Mouse (Mus musculus) hindbrain, embryonic 11.5 days (tissue): Measurements from ENCODE around the gene Krt222. TPM values are rescaled to one million over a fixed set of nuclear protein-coding genes. Genes with fewer than 3 reads are reported as not detected.

Source experiments
- ATAC-seq: fragments of 200-750 bp; cut with Nextera tagmentation; 2 replicates; pipeline ENCODE4 v1.8.0; 2017; ENCODE audit warnings: mild to moderate bottlenecking, moderate TSS enrichment, moderate library complexity; ENCODE audit not compliant: low FRiP score
- DNase-seq: peaks from one replicate; pipeline ENCODE4 v3.0.0-alpha.2; 2015; ENCODE audit warnings: low spot score
- H3K27ac ChIP-seq: fragments of 300-500 bp; sonication (generic); 2 replicates; pipeline ENCODE4 v1.5.1; 2014; ENCODE audit warnings: mild to moderate bottlenecking, low read depth, low read length
- H3K27me3 ChIP-seq: fragments of 300-500 bp; sonication (generic); 2 replicates; pipeline ENCODE4 v1.6.1; 2014; ENCODE audit warnings: mild to moderate bottlenecking, low read length, moderate library complexity, mixed read lengths; ENCODE audit not compliant: control insufficient read depth, insufficient read depth
- H3K36me3 ChIP-seq: fragments of 300-500 bp; sonication (generic); 2 replicates; pipeline ENCODE4 v1.6.1; 2014; ENCODE audit warnings: mild to moderate bottlenecking, low read length, moderate library complexity, mixed read lengths; ENCODE audit not compliant: control insufficient read depth, insufficient read depth
- H3K4me1 ChIP-seq: fragments of 300-500 bp; sonication (generic); replicated peaks from 2 replicates; pipeline ENCODE4 v1.6.1; 2014; ENCODE audit warnings: low read length, mixed read lengths; ENCODE audit not compliant: control insufficient read depth, insufficient read depth
- H3K4me2 ChIP-seq: fragments of 300-500 bp; sonication (generic); replicated peaks from 2 replicates; pipeline ENCODE4 v1.6.1; 2014; ENCODE audit warnings: mild to moderate bottlenecking, low read depth, low read length
- H3K4me3 ChIP-seq: fragments of 300-500 bp; sonication (generic); 2 replicates; pipeline ENCODE4 v1.5.1; 2014; ENCODE audit warnings: low read depth, low read length
- H3K9ac ChIP-seq: fragments of 300-500 bp; sonication (generic); 2 replicates; pipeline ENCODE4 v1.6.1; 2014; ENCODE audit warnings: low read depth, low read length
- H3K9me3 ChIP-seq: fragments of 300-500 bp; sonication (generic); 2 replicates; pipeline ENCODE4 v1.6.1; 2016; ENCODE audit warnings: low read length; ENCODE audit not compliant: control insufficient read depth
- WGBS: fragments of 180-500 bp; shearing (Covaris S2); extraction: QIAGEN DNeasy Blood & Tissue Kit; methylation state at CpG from one replicate; pipeline ENCODE4 v1.1.7; 2014; 5-methylcytosine and 5-hydroxymethylcytosine counted together
- polyA plus RNA-seq: library from polyadenylated mRNA; unstranded; fragments of >200 nt; fragmentation: Nextera tagmentation; extraction: Ambion mirVana; gene quantifications from 2 replicates; pipeline ENCODE4 v1.2.1, GENCODE M21; 2014

Gene Krt222
- polyA plus RNA-seq: 0.67 and 0.80 TPM in 2 replicates

DNA sequence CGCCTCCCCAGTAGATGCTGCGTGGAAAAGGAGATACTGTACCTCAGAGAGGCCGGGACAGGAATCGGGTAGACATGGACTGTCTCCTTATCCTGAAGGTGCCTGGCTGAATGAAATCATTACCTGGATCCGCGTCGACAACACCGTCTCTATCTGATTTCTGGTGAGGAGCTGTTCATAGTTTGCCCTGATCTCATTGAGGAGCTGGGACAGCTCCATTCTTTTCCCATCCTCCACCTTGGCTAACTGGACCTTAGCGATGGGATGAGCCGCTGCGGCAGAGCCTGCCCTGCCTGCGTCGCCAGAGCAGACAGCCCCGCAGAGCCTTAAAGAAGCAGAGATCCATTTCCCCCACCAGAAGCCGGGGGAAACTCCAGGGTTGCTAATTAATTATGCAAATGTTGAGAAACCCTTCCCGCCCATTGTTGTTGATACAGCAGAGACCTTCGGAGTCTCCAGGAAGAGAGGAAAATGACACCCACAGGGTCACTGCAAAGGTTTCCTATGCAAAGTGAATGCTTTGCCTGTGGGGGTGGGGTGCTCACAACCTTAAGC is at the start of gene Krt222:
Gene Krt222, minus strand, starts transcription at position 266 of the 555 bp plus-strand sequence.
- H3K9ac ChIP-seq: 0 out of 2 replicates have a peak within 1 kb of the TSS, but pooled peaks have one; percentile 32
- no peaks in the 10 kb centered on the region for H3K9me3 ChIP-seq
- 7% methylated on average over 17 of the region's 17 CpGs for WGBS
- H3K4me2 ChIP-seq: peak within 1 kb of the TSS; percentile 20
- ATAC-seq: no peak; the same call in 1 of the 2 replicates
- H3K36me3 ChIP-seq: no peaks in the 10 kb centered on the region
- H3K4me3 ChIP-seq: peak within 1 kb of the TSS; percentile 2
- H3K27ac ChIP-seq: no peak within 1 kb of the TSS
- peak; percentile 42 for DNase-seq
- no peaks in the 10 kb centered on the region for H3K4me1 ChIP-seq
- H3K27me3 ChIP-seq: no peaks in the 10 kb centered on the region

DNA sequence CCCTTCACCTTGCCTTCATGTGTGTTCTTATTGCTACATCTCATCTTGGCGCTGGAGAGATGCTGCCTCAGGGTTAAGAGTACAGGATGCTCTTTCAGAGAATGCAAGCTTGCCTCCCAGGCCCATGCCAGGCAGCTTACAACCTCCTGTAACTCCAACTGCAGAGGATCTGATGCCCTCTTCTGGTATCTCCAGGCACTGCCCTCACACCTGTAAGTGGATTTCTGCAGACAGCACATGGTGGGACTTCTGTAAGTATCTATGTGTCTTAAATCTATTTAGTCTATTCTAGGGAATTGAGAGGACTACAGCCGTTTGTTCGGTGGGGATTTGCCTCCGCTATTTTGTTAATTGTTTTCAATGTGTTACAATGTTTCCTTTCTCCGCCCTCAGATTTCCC is 49.0 kb upstream of the Krt222 start:
- Histone ChIP-seq H3K36me3 (no peaks in the 10 kb centered on the region), H3K4me2 (no peak overlapping the region), H3K9ac (no peak overlapping the region), H3K4me3 (no peak overlapping the region), H3K9me3 (no peaks in the 10 kb centered on the region), H3K27me3 (no peaks in the 10 kb centered on the region), H3K27ac (no peak overlapping the region), H3K4me1 (no peaks in the 10 kb centered on the region)
- ATAC-seq (no peak), DNase-seq (peak; percentile 51)
- 56% methylated on average over 5 of the region's 5 CpGs for WGBS

DNA sequence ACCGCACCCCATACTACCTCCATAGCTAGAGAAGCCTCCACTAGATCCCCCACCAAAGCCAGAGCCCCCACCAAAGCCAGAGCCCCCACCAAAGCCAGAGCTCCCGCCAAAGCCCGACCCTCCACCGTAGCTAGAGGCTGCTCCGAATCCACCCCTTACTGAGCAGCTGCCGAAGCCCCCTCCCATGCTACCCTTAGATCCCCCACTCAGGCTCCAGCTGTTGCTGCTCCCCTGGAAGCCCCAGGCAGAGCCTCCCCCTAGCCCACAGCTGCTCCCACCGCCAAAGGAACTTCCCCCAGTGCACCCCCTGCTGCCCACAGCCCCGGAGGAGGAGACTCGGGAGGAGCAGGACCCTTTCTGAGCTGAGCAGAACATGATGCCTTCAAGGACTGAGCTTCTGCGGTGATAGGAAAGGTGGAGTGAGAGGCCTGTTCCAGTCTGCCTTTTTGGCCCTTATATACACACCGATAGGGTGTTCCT is 41.0 kb upstream of the Krt222 start, which contains the start of gene Krt24:
Gene Krt24, minus strand, starts transcription at position 430 of the 480 bp plus-strand sequence.
- ATAC-seq (no peak), DNase-seq (no peak)
- H3K27ac ChIP-seq: no peak within 1 kb of the TSS
- H3K4me1 ChIP-seq: peaks cover 3% of the 10 kb centered on the region; the same call in 1 of the 2 replicates
- no peak within 1 kb of the TSS for H3K4me3 ChIP-seq
- no peak within 1 kb of the TSS for H3K4me2 ChIP-seq
- H3K27me3 ChIP-seq: no peaks in the 10 kb centered on the region
- no peaks in the 10 kb centered on the region for H3K36me3 ChIP-seq
- WGBS: 44% methylated on average over 11 of the region's 11 CpGs
- H3K9ac ChIP-seq: no peak within 1 kb of the TSS
- no peaks in the 10 kb centered on the region for H3K9me3 ChIP-seq

DNA sequence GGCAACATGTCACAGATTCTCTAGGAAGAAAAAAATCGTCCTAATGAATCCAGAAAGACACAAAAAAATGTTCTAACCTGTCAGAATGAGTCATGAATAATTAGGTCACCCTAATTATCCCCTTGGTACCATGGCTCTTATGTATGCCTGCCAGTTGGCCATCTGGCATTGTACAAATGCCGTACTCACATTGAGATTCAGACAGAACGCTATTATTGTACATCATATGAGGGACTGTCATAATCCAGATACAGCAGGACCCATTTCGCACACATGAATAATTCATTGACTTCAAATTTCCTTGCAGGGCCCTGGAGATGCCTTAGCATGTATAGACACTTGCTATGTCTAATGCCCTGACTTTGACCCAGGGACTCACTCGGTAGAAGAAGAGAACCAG is 40.1 kb upstream of the Krt222 start:
- Histone ChIP-seq H3K27me3 (no peaks in the 10 kb centered on the region), H3K4me2 (no peak overlapping the region), H3K4me3 (no peak overlapping the region), H3K27ac (no peak overlapping the region), H3K9ac (no peak overlapping the region), H3K36me3 (no peaks in the 10 kb centered on the region), H3K4me1 (peaks cover 3% of the 10 kb centered on the region; the same call in 1 of the 2 replicates), H3K9me3 (no peaks in the 10 kb centered on the region)
- WGBS: 72% methylated on average over 5 of the region's 5 CpGs
- no peak for ATAC-seq
- no peak for DNase-seq

DNA sequence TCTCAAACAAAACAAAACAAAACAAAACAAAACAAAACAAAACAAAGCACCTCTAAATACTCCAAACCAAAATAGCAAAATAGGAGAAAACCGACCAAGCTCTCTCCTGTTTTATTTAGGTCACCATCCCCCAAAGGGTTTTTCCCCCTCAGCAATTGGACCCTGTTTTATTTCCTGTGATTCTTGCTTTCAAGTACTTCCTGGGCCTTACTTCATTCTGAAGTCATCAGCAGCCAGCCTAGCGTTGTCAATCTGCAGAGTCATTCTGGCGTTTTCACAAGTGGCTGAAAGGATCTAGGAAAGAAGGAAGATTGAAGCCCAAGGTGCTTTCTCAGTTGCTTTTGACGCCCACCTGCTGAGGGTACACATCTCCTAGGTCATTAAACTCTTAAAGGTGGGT is 39.4 kb upstream of the Krt222 start:
- H3K27me3 ChIP-seq: no peaks in the 10 kb centered on the region
- peaks cover 3% of the 10 kb centered on the region; the same call in 1 of the 2 replicates for H3K4me1 ChIP-seq
- no peak for ATAC-seq
- 59% methylated on average over 4 of the region's 4 CpGs for WGBS
- no peaks in the 10 kb centered on the region for H3K9me3 ChIP-seq
- no peak overlapping the region for H3K4me2 ChIP-seq
- no peak overlapping the region for H3K4me3 ChIP-seq
- no peaks in the 10 kb centered on the region for H3K36me3 ChIP-seq
- H3K9ac ChIP-seq: no peak overlapping the region
- DNase-seq: no peak
- H3K27ac ChIP-seq: no peak overlapping the region

DNA sequence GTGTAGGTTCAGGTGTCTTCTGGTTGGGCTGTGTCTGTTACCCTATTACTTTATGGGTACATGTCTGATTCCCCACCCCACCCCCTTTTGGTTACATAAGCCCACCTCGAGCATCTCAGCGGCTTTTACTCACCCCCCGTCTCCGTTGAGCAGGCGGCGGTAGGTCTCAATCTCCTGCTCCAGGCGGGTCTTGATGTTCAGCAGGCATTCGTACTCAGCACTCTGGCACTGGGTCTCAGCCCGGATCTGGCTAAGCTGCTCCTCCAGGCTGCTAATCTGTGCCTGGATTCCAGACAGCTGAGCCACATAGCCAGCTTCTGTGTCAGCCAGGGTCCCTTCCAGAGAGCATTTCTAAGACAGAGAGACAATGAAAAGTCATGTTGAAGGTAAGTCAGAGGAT is 37.2 kb upstream of the Krt222 start:
- H3K9ac ChIP-seq: no peak overlapping the region
- H3K4me2 ChIP-seq: no peak overlapping the region
- no peaks in the 10 kb centered on the region for H3K36me3 ChIP-seq
- peaks cover 3% of the 10 kb centered on the region; the same call in 1 of the 2 replicates for H3K4me1 ChIP-seq
- no peaks in the 10 kb centered on the region for H3K9me3 ChIP-seq
- no peak for ATAC-seq
- no peak overlapping the region for H3K4me3 ChIP-seq
- DNase-seq: no peak
- H3K27me3 ChIP-seq: no peaks in the 10 kb centered on the region
- 82% methylated on average over 9 of the region's 9 CpGs for WGBS
- H3K27ac ChIP-seq: no peak overlapping the region

DNA sequence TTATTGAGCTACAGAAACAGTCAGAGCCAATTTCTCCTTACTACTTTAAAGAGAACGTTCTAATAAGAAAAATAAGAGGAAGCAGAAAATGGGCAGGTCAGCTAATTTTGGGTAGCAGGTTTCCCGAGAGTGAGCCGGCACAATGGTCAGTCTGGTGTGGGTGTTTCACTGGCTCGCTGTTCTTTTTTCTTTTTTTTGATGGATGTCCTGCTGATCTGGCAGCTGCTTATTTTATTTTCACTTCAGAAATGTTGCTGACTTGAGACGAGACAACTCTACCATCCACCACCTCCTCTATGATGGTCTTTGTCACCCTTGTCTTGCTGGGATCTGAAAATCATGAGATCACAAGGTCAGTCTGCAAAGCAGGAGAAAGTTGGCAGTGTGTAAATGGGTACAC is 36.1 kb upstream of the Krt222 start:
- WGBS: 79% methylated on average over 5 of the region's 5 CpGs
- Histone ChIP-seq H3K4me3 (no peak overlapping the region), H3K27me3 (no peaks in the 10 kb centered on the region), H3K4me2 (no peak overlapping the region), H3K9me3 (no peaks in the 10 kb centered on the region), H3K4me1 (peaks cover 2% of the 10 kb centered on the region; the same call in 1 of the 2 replicates), H3K27ac (no peak overlapping the region), H3K36me3 (no peaks in the 10 kb centered on the region), H3K9ac (no peak overlapping the region)
- ATAC-seq (no peak), DNase-seq (no peak)

DNA sequence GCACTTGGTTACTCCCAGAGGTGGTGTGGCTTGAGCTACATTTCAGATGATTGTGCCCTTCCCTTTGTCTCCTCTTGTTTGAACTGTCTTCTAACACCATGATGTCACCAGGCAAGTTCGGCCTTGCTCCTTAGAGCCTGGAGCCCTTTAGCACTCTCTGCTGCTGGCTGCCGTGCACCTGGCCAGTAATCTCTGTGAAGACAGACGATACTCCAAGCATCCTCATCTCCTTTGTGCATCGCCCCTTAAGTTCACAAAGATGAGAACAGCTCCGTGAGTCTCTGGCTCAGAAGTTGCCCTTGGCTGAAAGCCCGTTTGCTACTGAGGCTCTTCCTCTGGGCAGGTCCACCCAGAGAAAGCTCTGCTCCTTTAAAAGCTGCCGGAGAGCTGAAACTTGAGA is 32.9 kb upstream of the Krt222 start:
- no peak overlapping the region for H3K4me2 ChIP-seq
- no peaks in the 10 kb centered on the region for H3K9me3 ChIP-seq
- DNase-seq: no peak
- H3K36me3 ChIP-seq: no peaks in the 10 kb centered on the region
- ATAC-seq: no peak
- H3K27ac ChIP-seq: no peak overlapping the region
- H3K9ac ChIP-seq: no peak overlapping the region
- no peak overlapping the region for H3K4me3 ChIP-seq
- 69% methylated on average over 7 of the region's 7 CpGs for WGBS
- no peaks in the 10 kb centered on the region for H3K4me1 ChIP-seq
- H3K27me3 ChIP-seq: no peaks in the 10 kb centered on the region

DNA sequence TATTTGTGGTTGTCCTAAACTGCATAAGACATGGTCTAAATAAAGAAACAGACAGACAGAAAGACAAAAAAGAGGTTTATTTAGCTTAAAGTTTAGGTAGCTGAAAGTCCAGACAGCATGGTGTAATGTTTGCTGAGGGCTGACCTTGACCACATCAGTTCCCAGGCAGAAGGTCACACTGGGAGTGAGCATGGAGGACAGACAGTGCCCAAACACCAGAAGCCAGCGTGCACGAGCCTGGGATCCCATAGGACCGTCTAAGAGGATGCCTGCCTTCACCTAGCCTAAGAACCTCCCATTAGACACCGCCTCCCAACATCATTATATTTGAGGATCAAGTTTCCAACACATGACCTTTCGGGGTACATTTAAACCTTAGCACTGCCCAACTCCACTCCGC is 31.7 kb upstream of the Krt222 start:
- Histone ChIP-seq H3K9me3 (no peaks in the 10 kb centered on the region), H3K4me3 (no peak overlapping the region), H3K27ac (no peak overlapping the region), H3K36me3 (no peaks in the 10 kb centered on the region), H3K27me3 (no peaks in the 10 kb centered on the region), H3K9ac (no peak overlapping the region), H3K4me2 (no peak overlapping the region), H3K4me1 (no peaks in the 10 kb centered on the region)
- ATAC-seq (no peak), DNase-seq (no peak)
- 74% methylated on average over 6 of the region's 6 CpGs for WGBS
